Mouse (Mus musculus) liver, embryonic 13.5 days (tissue): Measurements from ENCODE around the gene Echdc3. TPM values are rescaled to one million over a fixed set of nuclear protein-coding genes. Genes with fewer than 3 reads are reported as not detected.

Experiments used
- ATAC-seq: fragments of 200-750 bp; cut with Nextera tagmentation; 2 replicates; pipeline ENCODE4 v1.8.0; 2017; ENCODE audit warnings: low read depth, mild to moderate bottlenecking, moderate number of reproducible peaks, moderate library complexity
- DNase-seq: peaks from one replicate; pipeline ENCODE4 v3.0.0; 2022
- H3K27ac ChIP-seq: fragments of 300-500 bp; sonication (generic); 2 replicates; pipeline ENCODE4 v1.5.1; 2015; ENCODE audit warnings: moderate library complexity, mild to moderate bottlenecking, inconsistent platforms
- H3K27me3 ChIP-seq: fragments of 300-500 bp; sonication (generic); 2 replicates; pipeline ENCODE4 v1.6.1; 2015; ENCODE audit warnings: mild to moderate bottlenecking, inconsistent platforms
- H3K36me3 ChIP-seq: fragments of 300-500 bp; sonication (generic); 2 replicates; pipeline ENCODE4 v1.6.1; 2015; ENCODE audit warnings: mild to moderate bottlenecking, inconsistent platforms
- H3K4me1 ChIP-seq: fragments of 300-500 bp; sonication (generic); replicated peaks from 2 replicates; pipeline ENCODE4 v1.6.1; 2015; ENCODE audit warnings: inconsistent platforms
- H3K4me2 ChIP-seq: fragments of 300-500 bp; sonication (generic); 2 replicates; pipeline ENCODE4 v1.6.1; 2015; ENCODE audit warnings: inconsistent platforms, mild to moderate bottlenecking, moderate library complexity
- H3K4me3 ChIP-seq: fragments of 300-500 bp; sonication (generic); replicated peaks from 2 replicates; pipeline ENCODE4 v1.5.1; 2015; ENCODE audit warnings: mild to moderate bottlenecking, inconsistent platforms
- H3K9ac ChIP-seq: fragments of 300-500 bp; sonication (generic); 2 replicates; pipeline ENCODE4 v1.6.1; 2015; ENCODE audit warnings: mild to moderate bottlenecking, inconsistent platforms
- H3K9me3 ChIP-seq: fragments of 300-500 bp; sonication (generic); replicated peaks from 2 replicates; pipeline ENCODE4 v1.6.1; 2016; ENCODE audit warnings: inconsistent platforms
- WGBS: fragments of 180-500 bp; shearing (Covaris S2); methylation state at CpG from one replicate; pipeline ENCODE4 v1.1.7; 2015; ENCODE audit not compliant: insufficient replicate concordance; 5-methylcytosine and 5-hydroxymethylcytosine counted together
- polyA plus RNA-seq: library from polyadenylated mRNA; unstranded; fragments of >200 nt; fragmentation: Nextera tagmentation; extraction: Ambion mirVana; gene quantifications from 2 replicates; pipeline ENCODE4 v1.2.1, GENCODE M21; 2015

Echdc3 gene
- polyA plus RNA-seq, 1 experiment from 2014 or later: 6.8 TPM

GRCm38 (mm10) chr2:6226361-6227058 is 13.7 kb upstream of the Echdc3 start:
- no peak for ATAC-seq
- no peaks in the 10 kb centered on the region for H3K36me3 ChIP-seq

DNA sequence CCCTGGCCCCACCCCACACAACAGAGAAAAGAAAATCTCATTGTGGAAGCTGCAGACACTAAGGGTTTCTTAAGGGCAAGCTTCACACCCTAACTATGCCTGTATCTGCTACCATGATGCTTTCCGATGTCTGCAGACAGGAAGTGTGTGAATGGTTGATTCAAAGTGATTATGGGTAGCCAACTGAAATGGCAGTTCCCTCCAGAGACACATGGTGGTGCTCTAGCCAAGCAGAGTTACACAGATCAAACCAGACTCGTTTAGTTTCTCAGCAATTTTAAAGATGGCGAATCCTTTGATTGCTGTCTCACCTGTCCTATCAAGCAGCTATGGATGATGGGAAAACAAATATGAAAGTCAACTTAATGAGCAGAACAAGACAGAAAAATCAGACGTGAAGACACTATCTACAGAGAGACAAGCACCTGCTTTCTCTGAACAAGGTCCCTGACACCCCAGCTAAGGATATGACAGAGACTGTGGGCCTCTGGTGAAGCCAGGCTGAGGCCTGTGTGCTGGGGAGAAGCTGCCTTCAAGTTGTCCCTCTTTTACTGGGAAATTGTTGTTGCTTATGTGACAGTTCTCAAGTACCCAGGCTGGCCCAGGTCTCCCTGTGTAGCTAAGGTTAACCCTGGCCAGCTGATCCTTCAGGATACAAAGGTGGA is 7.4 kb upstream of the Echdc3 start:
- no peak overlapping the region for H3K4me3 ChIP-seq
- peak; percentile 73 for ATAC-seq

More at GRCm38 (mm10) chr2:6226361-6227058, 13.7 kb upstream of the Echdc3 start:
- no peak overlapping the region for H3K4me3 ChIP-seq
- H3K9me3 ChIP-seq: no peaks in the 10 kb centered on the region
- H3K27me3 ChIP-seq: no peaks in the 10 kb centered on the region
- WGBS: 74% methylated on average over 10 of the region's 10 CpGs
- no peak overlapping the region for H3K27ac ChIP-seq
- no peak overlapping the region for H3K9ac ChIP-seq
- H3K4me1 ChIP-seq: peaks cover 5% of the 10 kb centered on the region; the same call in 1 of the 2 replicates
- H3K4me2 ChIP-seq: no peak overlapping the region
- DNase-seq: no peak

GRCm38 (mm10) chr2:6212327-6212723 is 508 bp downstream of the Echdc3 start:
- Histone ChIP-seq H3K36me3 (no peaks in the 10 kb centered on the region), H3K4me1 (peaks cover 16% of the 10 kb centered on the region), H3K9ac (peak overlapping the region; percentile 65), H3K27ac (peak overlapping the region; percentile 48; the same call in 1 of the 2 replicates), H3K4me2 (peak overlapping the region; percentile 71), H3K27me3 (peaks cover 6% of the 10 kb centered on the region; the same call in 1 of the 2 replicates), H3K4me3 (peak overlapping the region; percentile 57), H3K9me3 (no peaks in the 10 kb centered on the region)
- WGBS: 56% methylated on average over 9 of the region's 9 CpGs
- ATAC-seq (0 out of 2 replicates have a peak, but pooled peaks have one; percentile 2), DNase-seq (no peak)

More for the DNA sequence above, 7.4 kb upstream of the Echdc3 start:
- peaks cover 11% of the 10 kb centered on the region; the same call in 1 of the 2 replicates for H3K27me3 ChIP-seq
- 0 out of 2 replicates have a peak, but pooled peaks cover 6% of the 10 kb centered on the region for H3K4me1 ChIP-seq
- no peaks in the 10 kb centered on the region for H3K9me3 ChIP-seq
- DNase-seq: peak; percentile 17
- no peak overlapping the region for H3K4me2 ChIP-seq
- WGBS: 9% methylated on average over 4 of the region's 4 CpGs
- no peaks in the 10 kb centered on the region for H3K36me3 ChIP-seq
- H3K27ac ChIP-seq: no peak overlapping the region
- no peak overlapping the region for H3K9ac ChIP-seq

GRCm38 (mm10) chr2:6210840-6211239 is 2.0 kb downstream of the Echdc3 start:
- Histone ChIP-seq H3K9me3 (no peaks in the 10 kb centered on the region), H3K27ac (no peak overlapping the region), H3K27me3 (peaks cover 6% of the 10 kb centered on the region; the same call in 1 of the 2 replicates), H3K4me1 (peaks cover 16% of the 10 kb centered on the region), H3K36me3 (no peaks in the 10 kb centered on the region), H3K4me2 (no peak overlapping the region), H3K9ac (no peak overlapping the region), H3K4me3 (no peak overlapping the region)
- WGBS: 75% methylated on average over 6 of the region's 6 CpGs
- DNase-seq: no peak
- ATAC-seq: no peak

DNA sequence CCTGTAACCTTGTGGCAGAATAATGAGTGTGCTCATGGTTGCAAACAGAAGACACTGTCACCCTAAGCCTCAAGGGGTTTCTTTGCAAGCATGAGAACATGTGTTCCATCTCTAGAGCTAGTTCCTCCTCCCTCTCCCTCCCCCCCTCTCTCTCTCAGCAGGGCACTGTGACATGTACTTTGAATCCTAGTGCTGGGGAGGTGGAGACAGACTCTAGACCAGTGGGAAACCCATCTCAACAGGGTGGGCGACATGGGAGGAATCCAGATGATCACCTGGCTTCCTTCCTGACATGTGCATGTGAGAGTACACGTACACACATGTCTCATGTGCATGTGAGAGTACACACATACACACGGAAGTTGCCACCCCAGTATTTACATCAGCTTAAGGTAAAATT is 3.1 kb downstream of the Echdc3 start:
- Histone ChIP-seq H3K27ac (no peak overlapping the region), H3K9ac (no peak overlapping the region), H3K27me3 (peaks cover 6% of the 10 kb centered on the region; the same call in 1 of the 2 replicates), H3K9me3 (no peaks in the 10 kb centered on the region), H3K4me3 (no peak overlapping the region), H3K4me2 (no peak overlapping the region), H3K4me1 (peaks cover 16% of the 10 kb centered on the region), H3K36me3 (no peaks in the 10 kb centered on the region)
- no peak for ATAC-seq
- DNase-seq: no peak
- WGBS: 53% methylated on average over 3 of the region's 3 CpGs

- Histone ChIP-seq H3K4me3 (no peak overlapping the region), H3K4me2 (no peak overlapping the region), H3K4me1 (peaks cover 16% of the 10 kb centered on the region), H3K9me3 (no peaks in the 10 kb centered on the region), H3K27ac (no peak overlapping the region), H3K27me3 (peaks cover 6% of the 10 kb centered on the region; the same call in 1 of the 2 replicates), H3K9ac (no peak overlapping the region), H3K36me3 (no peaks in the 10 kb centered on the region)
- WGBS: 75% methylated on average over 11 of the region's 11 CpGs
- no peak for DNase-seq
- no peak for ATAC-seq
Observed at GRCm38 (mm10) chr2:6209116-6209515, 3.7 kb downstream of the Echdc3 start.

DNA sequence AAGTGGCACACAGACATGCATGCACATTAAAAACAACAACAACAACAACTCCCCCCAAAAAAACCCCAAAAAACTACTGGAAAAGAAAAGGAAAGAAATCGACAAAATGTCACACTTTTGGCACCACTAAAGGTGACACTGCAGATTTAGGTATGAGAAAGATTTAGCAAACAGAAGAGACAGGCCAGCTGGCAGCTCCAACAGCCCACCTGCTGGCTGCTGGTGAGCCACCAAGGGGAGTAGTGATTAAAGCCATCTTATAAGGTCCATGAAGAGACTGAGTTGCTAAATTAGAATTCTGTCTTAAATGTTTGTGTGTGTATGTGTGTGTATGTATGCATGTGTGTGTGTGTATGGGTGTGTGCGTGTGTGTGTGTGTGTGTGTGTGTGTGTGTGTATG is 5.1 kb downstream of the Echdc3 start:
- H3K9me3 ChIP-seq: no peaks in the 10 kb centered on the region
- 81% methylated on average over 2 of the region's 2 CpGs for WGBS
- no peak overlapping the region for H3K4me3 ChIP-seq
- H3K36me3 ChIP-seq: no peaks in the 10 kb centered on the region
- 0 out of 2 replicates have a peak, but pooled peaks cover 6% of the 10 kb centered on the region for H3K27me3 ChIP-seq
- ATAC-seq: no peak
- peaks cover 8% of the 10 kb centered on the region for H3K4me1 ChIP-seq
- DNase-seq: no peak
- no peak overlapping the region for H3K9ac ChIP-seq
- no peak overlapping the region for H3K4me2 ChIP-seq
- H3K27ac ChIP-seq: no peak overlapping the region

- H3K4me1 ChIP-seq: peaks cover 6% of the 10 kb centered on the region; the same call in 1 of the 2 replicates
- DNase-seq (no peak), ATAC-seq (no peak)
- no peaks in the 10 kb centered on the region for H3K9me3 ChIP-seq
- no peak overlapping the region for H3K9ac ChIP-seq
- 58% methylated on average over 10 of the region's 10 CpGs for WGBS
- H3K27me3 ChIP-seq: no peaks in the 10 kb centered on the region
- H3K4me3 ChIP-seq: no peak overlapping the region
- no peak overlapping the region for H3K27ac ChIP-seq
- H3K4me2 ChIP-seq: no peak overlapping the region
- no peaks in the 10 kb centered on the region; the same call in 1 of the 2 replicates for H3K36me3 ChIP-seq
Observed at GRCm38 (mm10) chr2:6196363-6196973, 16.4 kb downstream of the Echdc3 start.

DNA sequence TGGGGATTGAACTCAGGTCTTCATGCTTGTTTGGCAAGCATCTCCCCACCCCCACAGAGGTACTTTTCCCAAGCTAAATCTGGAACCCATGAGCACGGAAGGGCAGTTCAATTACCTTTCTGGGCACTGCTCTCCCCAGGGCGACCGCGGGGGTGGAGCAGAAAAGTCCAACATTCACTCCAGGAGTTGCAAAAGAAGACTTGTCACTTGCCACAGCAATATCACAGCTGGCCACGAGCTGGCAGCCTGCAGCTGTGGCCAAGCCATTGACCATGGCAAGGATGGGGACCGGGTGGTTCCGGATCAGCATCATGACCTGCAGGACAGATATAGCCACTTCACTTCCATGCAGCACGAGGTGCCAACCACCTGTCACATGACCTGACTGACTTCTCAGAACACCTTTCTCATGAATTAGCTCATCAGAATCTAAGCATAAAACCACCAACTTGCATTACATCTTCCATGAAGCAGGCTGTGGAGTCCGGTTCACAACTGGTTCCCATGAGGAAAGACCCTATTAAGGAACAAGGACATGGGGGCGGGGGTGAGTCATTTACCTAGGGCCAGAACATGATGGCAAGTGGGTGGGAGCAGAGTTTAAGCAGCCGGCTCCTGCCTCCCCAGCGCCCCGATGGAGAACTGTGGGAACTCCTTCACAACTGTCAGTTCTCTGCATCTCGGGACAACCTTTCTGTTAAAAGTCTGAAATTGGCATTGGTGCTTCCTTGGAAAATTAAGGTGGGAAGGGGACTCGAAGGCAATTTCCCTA is 17.2 kb downstream of the Echdc3 start:
- no peak overlapping the region for H3K4me2 ChIP-seq

DNA sequence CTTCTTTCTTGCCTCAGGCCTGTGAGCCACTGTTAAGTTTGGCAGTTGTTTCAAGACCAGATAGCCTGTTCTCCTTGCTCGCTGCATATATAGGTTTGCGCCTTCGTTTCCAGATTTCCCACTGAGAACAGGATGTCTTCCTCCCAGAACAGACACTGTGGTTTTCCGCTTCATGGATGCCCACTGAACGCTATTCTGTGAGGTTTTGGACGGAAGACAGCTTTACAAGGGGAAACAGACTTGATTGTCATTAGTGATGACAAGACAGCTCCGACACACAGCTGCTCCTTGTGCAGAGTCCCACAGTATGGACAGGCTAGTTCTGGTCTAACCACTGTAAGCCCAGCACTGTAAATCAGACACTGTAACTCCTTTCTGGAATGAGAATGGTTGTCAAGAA is 18.3 kb downstream of the Echdc3 start:
- peaks cover 6% of the 10 kb centered on the region; the same call in 1 of the 2 replicates for H3K4me1 ChIP-seq
- ATAC-seq (no peak), DNase-seq (no peak)
- H3K27me3 ChIP-seq: 0 out of 2 replicates have a peak, but pooled peaks cover 2% of the 10 kb centered on the region
- H3K4me3 ChIP-seq: no peak overlapping the region
- H3K27ac ChIP-seq: no peak overlapping the region
- H3K9me3 ChIP-seq: no peaks in the 10 kb centered on the region
- H3K4me2 ChIP-seq: no peak overlapping the region
- H3K36me3 ChIP-seq: no peaks in the 10 kb centered on the region
- 62% methylated on average over 7 of the region's 7 CpGs for WGBS
- no peak overlapping the region for H3K9ac ChIP-seq

More for the DNA sequence above, 17.2 kb downstream of the Echdc3 start:
- 61% methylated on average over 15 of the region's 15 CpGs for WGBS
- DNase-seq (no peak), ATAC-seq (no peak)
- Histone ChIP-seq H3K9me3 (no peaks in the 10 kb centered on the region), H3K4me1 (peaks cover 6% of the 10 kb centered on the region; the same call in 1 of the 2 replicates), H3K9ac (no peak overlapping the region), H3K4me3 (no peak overlapping the region), H3K27ac (no peak overlapping the region), H3K36me3 (no peaks in the 10 kb centered on the region; the same call in 1 of the 2 replicates), H3K27me3 (0 out of 2 replicates have a peak, but pooled peaks cover 2% of the 10 kb centered on the region)
